Mouse (Mus musculus): ENCODE data around the gene Olfr1280.
"Not testable (repeated sequence)": the region's sequence is repeated elsewhere in the genome, so short reads cannot be mapped to it uniquely, and the experiment has no call there.

Olfr1280 gene

GRCm38 (mm10) chr2:111313717-111314116 is at the start of gene Olfr1280:
Gene Olfr1280, plus strand, starts transcription at chr2:111314017.
- no peak for DNase-seq (ENCODE audit: low read depth, low spot score)

GRCm38 (mm10) chr2:111274006-111274405 is 39.8 kb upstream of the Olfr1280 start, which contains the start of gene Olfr1277:
Gene Olfr1277, minus strand, starts transcription at chr2:111274106.
- DNase-seq (ENCODE audit: low read depth, low spot score), result no peak

DNA sequence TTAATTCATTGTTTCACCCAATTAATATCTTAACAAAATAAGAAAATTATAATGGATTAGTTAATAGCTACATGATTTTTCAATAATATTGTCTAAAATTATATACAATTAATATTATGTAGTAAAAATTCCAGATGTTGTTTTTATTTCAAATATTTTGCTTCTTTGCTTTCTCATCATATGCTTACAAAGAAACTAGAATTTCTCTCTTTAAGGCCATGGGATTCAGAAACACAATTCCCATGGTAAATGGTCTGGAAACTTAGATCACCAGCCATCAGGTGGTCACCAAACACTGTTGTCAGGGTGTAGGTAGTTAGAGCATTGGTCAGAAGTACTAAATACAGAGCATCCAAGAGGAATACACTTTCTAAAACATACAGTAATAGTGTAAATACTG is 24.0 kb upstream of the Olfr1280 start, which contains the start of gene Olfr1278:
Gene Olfr1278, plus strand, starts transcription at position 301 of the 400 bp plus-strand sequence.
- DNase-seq (ENCODE audit: low read depth, low spot score), result no peak

DNA sequence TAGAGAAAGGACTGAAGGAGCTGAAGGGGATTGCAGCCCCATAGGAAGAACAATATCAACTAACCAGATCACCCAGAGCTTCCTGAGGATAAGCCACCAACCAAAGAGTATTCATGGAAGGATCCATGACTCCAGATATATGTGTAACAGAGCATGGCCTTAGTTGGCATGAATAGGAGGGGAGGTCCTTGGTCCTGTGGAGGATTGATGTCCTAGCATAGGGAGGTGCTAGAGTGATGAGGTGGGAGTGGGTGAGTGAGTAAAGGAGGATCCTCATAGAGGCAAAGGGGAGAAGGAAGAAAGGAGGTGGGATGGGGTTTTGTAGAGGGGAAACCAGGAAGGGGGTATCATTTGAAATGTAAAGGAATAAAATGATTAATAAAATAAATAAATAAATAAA is 15.3 kb upstream of the Olfr1280 start:
- no peak for DNase-seq (ENCODE audit: low read depth, low spot score)

- no peak for DNase-seq (ENCODE audit: low read depth, low spot score)
Measured at GRCm38 (mm10) chr2:111300374-111300773, 13.4 kb upstream of the Olfr1280 start, which contains the start of gene Olfr1279. Gene Olfr1279, plus strand, starts transcription at chr2:111300635.

DNA sequence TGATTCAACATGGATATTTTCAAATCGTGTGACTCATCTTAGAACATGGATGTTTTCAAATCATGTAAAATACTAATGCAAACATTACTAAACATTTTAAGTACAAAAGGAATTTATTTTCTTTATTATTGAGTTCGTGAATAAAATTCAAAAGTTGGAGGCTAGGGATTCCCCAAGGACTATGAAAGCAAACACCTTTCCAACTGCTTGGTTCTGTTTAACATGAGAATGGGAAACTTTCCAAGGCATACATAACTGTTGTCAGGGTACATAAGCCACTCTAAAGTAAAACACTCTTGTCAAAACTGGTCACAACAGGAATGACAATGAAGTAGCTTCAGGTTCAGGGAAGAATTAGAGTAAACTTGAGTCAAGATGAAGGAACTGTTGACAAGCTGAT is 12.4 kb downstream of the Olfr1280 start, which contains the start of gene Olfr1281:
Gene Olfr1281, plus strand, starts transcription at position 301 of the 400 bp plus-strand sequence.
- no peak for DNase-seq (ENCODE audit: low read depth, low spot score)

DNA sequence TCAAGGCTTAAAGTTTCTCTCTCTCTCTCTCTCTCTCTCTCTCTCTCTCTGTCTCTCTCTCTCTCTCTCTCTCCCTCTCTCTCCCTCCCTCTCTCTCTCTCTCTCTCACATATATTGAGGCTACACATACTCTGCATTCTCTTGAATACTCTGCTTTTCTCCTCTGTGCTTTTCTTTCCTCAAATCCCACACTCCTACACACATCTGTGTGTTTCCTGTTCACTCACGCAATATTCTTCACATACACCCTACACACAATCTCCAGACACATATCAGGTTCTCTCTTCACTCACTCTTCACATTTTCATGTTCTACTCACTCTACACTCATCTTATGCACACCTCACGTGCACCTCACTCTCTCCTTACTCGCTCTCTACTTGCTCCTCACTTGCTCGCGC is 19.9 kb downstream of the Olfr1280 start:
- DNase-seq (ENCODE audit: low read depth, low spot score), result not testable (repeated sequence)

DNA sequence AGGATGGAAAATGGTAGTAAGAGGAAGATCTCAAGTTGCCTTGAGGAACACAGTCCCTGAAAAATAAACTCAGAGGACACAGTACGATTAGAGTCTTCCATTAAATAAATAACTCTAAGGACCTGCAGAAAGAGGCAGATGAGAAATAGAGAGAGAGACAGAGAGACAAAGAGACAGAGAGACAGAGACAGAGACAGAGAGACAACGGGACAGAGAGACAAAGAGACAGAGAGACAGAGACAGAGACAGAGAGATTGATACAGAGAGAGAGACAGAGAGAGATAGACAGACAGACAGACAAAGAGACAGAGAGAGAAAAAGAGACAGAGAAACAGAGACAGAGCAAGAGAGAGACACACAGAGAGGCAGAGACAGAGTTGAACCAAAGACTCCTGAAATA is 22.2 kb downstream of the Olfr1280 start, which contains the start of gene Olfr1282:
Gene Olfr1282, minus strand, starts transcription at position 101 of the 400 bp plus-strand sequence.
- no peak for DNase-seq (ENCODE audit: low read depth, low spot score)

GRCm38 (mm10) chr2:111366490-111366889 is 52.7 kb downstream of the Olfr1280 start, which contains the start of gene Olfr1283:
Gene Olfr1283, plus strand, starts transcription at chr2:111366790.
- no peak for DNase-seq (ENCODE audit: low read depth, low spot score)

DNA sequence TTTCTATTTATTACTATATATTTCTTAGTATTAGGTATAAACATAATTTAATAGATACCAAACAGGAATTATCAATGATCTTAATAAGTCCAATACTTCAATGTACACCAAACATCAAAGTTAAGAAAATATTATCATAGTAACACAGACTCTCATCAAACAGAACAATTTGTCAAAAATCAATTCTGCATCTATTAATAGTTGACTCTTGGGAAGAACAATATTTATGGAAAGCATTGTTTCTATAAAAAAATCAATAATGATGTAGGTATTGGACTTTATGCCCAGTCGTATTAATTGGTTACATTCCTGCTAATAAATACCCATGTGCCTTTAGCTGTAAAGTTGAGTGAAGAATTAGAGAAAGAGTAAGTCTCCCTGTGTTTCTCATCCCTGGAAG is 61.4 kb downstream of the Olfr1280 start, which contains the start of gene Olfr1284:
Gene Olfr1284, plus strand, starts transcription at position 301 of the 400 bp plus-strand sequence.
- DNase-seq (ENCODE audit: low read depth, low spot score), result no peak
